Mouse (Mus musculus) testis, adult 2 months (tissue): ENCODE results near the gene Tmod3.

Source experiments
- CTCF ChIP-seq: fragments of 200-500 bp; IDR thresholded peaks from 2 replicates; pipeline ENCODE4 v1.5.1; 2012; ENCODE audit warnings: low read depth, mild to moderate bottlenecking, inconsistent platforms, low read length, moderate library complexity; ENCODE audit not compliant: control insufficient read depth, insufficient read depth, insufficient replicate concordance
- POLR2A ChIP-seq: fragments of 200-500 bp; IDR thresholded peaks from 2 replicates; pipeline ENCODE4 v1.6.1; 2012; ENCODE audit warnings: low read depth, mild to moderate bottlenecking, inconsistent platforms, low read length, moderate library complexity; ENCODE audit not compliant: control insufficient read depth

DNA sequence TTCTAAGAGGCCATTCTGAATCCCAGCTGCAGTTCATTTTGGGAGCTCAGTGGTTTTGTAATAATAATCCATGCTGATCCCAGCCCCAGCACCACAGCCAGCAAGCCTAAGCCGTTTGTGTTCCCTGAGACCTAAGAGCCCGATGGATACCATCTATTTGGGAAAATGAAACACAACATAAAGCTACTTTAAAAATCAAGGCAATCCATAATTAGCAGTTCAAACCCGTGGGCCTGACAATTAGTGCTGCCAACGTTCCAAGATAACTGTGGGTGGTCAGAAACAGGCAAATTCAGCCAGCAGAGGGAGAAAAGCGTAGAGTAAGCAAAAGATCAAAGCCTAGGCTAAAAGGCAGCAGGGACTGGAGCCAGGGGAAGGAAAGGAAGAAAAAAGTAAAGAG, 8.1 kb downstream of the Tmod3 start:
- no peak for TF ChIP-seq POLR2A
- TF ChIP-seq CTCF = no peak
